Mouse (Mus musculus) forelimb bud, embryonic 11.5 days (tissue): Measurements from ENCODE around the gene Uck2.

ENCODE experiments used
- DNase-seq: peaks from one replicate; pipeline ENCODE4 v3.0.0-alpha.2; 2012; ENCODE audit warnings: low read depth, low spot score

Uck2 gene

DNA sequence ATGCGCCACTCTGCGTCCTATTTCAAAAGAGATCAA is at the start of gene Uck2:
TSS of gene Uck2 (minus strand) at position 1 of the 36 bp plus-strand sequence.
- no peak for DNase-seq

DNA sequence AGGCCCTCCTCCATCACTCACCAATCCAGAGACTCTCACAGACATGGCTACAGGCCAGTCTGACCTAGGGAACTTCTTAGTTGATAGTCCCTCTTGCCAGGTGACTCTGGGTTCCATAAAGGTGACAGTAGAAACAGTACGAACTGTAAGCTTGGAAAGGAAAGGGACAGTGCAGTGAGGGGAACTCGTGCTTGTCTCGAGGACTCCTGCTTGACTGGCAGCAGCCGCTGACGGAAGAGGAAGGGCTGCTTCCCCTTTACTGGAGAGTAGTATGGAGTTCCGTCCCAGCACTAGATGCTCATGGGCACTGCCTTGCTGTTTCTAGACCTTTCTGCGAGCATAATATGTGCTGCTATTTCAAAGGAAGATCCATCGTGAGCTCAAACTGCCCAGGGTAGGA is 46.0 kb upstream of the Uck2 start:
- no peak for DNase-seq

DNA sequence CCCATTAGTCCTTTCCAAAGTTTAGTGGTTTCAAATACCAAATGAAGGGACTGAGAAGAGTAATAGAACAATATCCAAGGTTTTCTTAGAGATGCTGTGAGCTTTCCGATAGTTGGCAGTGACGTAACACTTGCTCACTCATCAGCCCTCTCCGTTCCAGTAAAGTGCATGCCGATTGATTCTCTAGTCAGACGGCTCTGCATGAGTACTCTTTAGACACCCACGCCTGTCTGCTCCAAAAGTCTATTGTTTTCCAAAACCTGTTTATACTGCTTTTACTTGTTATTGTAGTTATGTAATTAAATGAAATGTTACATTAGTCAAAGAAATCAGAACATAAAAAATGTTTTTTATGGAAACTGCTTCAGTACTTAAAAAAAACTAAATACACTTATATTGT is 43.7 kb upstream of the Uck2 start:
- no peak for DNase-seq

DNA sequence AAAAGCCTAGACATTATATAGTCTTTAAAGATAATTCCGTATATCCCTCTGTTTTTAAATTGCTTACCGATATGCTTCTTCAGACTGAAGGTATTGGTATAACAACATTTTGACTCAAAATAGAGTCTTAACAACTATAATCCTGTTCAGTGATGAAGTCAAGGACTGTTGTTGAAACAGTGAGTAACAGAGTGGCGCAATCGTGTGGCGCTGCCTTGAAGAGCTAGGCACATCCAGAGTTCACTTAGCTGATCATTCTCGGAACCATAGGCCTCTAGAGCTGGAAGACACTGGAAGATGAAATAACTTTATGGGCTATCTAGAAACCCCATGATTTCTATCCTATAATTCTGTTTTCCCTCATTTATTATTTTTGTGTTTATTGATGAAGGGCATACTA is 36.6 kb upstream of the Uck2 start:
- DNase-seq, result no peak

DNA sequence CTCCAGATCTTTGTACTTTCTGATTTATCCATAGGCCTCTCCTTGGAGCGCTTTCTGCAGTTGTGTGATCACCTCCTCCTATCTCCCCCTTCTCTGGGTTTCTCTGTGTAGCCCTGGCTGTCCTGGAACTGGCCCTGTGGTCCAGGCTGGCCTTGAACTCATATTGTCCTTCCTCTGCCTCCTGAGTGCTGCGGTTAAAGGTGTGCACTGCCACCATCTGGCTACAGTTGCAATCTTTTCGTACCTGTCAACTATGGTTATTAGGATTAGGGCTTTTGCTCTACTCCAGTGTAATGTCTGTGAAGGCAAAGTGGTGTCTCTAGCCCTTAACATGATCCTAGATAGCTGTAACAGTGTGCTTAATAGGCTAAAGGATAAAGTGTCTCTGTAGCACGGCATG is 28.1 kb upstream of the Uck2 start:
- DNase-seq, result no peak

DNA sequence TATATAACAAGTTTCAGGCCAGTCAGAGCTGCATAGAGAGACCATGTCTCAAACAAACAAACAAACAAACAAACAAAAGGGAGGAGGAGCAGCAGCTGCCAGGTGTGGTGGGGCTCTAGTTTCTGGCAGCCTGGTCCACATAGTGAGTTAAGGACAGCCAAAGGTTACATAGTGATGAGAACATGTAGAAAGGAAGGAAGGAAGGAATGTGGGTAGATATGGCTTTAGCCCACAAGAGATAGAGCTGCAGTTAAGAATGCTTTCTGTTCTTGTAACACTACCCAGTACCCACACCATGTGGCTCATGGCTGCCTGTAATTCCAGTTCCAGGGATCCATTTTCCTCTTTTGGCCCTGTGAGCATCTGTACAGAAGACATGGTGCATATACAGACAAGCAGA is 27.2 kb upstream of the Uck2 start:
- DNase-seq, result no peak

DNA sequence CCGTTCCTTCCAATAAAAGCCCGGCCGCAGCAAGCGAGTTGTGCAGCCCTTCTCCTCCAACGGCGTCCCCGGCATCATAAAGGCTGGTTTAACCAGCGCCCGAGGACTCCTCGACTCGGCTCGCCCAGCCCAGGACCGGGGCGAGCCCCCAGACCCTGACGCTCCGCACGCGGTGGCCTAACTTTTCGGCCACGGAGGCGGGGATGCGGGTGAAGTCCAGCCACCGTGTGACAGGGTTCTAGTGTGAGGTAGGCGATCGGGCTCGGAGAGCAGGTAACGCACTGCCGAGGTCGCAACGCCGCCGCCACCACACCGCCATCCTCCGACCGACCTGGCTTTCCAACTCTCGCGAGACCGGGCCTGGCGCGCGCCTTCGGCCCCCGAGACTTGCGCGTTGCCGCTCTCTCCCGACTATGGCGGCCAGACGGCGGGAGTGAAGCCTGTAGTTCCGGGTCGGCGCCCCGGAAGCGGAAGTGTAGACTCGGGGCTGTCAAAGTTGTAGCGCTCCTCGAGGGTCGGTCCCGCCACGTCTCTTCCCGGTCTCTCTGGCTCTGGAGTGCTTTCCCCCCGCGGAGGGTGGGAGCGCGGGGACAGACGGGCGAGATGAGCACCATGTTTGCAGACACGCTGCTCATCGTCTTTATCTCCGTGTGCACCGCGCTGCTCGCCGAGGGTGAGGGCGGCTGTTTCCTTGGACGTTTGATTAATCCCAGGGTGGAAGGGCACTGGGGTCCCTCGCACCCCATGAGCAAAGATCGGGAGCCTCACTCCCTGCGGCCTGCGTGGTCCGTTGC is 23.3 kb upstream of the Uck2 start, which contains the start of gene Tmco1:
TSS of gene Tmco1 (plus strand) at position 118 of the 794 bp plus-strand sequence.
- peak; percentile 94 for DNase-seq

DNA sequence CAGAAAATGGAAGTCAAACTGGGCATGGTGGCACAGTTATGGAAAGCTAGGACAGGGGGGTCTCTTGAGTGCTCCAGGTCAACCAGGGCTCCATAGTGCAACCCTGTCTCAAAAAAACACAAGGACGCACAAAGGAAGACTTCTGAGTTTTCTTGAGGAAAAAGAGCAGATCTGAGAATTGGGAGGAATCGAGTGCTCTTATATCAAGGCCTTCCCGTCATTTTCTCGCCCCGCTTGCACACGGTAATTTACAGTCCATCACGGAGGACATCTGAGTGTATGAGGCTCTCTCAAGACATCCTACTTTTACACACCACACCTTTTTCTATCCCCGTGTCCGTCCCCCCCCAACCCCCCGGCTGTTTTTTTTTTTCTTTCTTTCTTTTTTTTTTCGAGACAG is 22.6 kb upstream of the Uck2 start:
- DNase-seq, result no peak

DNA sequence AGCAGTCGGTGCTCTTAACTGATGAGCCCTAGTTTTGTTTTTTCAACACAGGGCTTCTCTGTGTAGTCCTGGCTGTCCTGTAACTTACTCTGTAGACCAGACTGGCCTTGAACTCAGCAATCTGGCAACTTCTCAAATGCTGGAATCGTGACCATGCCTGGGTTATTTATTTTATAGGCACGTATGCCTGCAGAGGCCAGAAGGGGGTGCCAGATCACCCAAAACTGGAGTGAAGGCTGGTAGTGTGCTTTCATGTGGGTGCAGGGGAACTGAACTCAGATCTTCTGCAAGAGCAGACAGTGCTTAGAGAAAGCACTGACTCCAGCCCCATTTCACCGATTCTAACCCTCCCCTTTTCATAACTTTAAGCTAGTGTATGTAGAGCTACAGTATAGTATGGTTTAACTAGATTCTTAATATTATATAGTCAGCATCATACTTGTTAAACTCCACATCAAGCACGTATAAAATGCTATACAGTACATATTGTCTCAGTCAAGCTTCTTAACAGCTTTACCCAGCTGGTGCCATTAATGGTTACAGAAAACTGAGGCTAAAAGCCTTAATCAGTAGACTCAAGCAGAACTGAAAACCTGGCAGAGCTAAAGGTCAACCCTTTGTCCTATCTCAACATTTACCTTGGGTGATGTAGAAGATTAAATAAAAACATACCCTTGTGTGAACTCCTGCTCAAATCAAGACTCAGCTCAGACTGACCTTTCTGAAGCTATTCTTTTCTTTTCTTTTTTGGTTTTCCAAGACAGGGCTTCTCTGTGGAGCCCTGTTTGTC is 21.5 kb upstream of the Uck2 start:
- no peak for DNase-seq

DNA sequence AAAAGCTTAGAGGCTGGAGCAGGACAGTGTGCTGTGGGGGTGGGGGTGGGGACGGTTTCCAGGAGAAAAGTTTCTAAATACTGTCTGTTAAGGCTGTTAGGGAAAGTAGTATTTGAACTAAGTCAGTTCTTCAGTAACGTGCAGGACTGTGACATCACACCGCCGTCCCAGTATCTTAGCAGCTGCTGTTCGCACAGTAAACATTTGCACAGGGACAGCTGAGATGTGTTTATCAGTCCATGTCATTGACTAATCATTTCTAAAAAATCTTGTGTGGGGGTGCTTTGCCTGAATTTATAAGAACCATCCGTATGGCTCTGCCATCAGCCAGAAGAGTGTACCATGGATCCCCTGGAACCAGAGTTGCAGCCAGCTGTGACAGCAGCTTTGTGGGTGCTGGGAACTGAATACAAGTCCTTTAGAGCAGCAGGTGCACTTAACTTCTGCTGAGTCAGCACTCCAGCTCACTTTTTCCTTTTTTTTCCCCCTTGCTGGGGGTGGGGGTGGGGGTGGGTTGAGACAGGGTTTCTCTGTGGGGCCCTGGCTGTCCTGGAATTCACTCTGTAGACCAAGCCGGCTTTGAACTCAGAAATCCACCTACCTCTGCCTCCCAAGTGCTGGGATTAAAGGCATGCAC is 20.5 kb upstream of the Uck2 start:
- DNase-seq, result no peak

DNA sequence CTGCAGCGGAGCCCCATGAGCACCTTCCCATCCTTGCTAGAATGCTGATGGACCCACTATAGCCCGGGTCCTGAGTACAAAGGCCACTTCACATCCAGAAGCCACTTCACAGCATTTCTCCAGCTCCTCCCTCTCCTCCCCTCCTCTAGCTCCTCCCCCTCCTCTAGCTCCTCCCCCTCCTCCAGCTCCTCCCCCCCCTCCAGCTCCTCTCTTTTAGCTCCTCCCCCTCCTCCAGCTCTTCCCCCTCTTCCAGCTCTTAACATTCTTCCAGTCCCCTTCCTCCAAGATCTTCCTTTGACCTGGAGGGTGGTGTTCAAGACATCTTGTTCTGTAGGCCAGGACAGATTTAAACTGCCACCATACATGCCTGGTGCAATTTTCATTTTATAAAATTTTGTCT is 15.0 kb upstream of the Uck2 start:
- DNase-seq, result no peak

DNA sequence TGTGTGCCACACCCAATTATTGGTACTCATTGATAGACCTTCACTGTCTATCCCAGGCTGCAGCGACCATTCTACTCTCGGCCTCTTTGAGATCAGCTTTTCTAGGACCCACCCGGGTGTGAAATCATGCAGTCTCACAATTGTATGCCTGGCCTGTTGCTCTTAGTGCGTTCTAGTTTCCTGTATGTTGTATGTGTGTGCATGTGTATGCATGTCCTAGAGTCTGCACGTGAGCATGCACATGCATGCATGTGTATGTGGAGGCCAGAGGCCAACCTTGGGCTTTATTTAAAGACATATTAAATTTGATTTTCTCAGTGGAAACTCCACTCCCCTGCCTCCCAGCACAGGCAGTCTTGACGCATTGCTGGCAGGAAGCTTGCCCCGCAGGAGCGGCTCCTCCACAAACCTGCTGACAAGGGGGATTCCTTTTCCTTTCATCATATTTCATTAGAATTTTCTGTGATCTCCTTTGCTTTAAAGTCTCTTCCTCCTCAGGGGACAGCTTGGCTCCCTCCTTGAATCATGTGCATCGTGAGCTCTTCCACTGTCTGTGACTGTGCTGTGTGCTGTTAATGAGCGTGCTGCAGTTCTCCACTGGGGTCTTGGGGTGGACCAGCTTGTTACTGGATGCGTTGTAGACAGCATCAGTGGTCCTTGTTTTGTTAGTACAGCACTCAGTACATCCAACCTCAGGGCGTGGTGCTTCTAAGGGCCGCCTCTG is 10.7 kb upstream of the Uck2 start:
- no peak for DNase-seq

DNA sequence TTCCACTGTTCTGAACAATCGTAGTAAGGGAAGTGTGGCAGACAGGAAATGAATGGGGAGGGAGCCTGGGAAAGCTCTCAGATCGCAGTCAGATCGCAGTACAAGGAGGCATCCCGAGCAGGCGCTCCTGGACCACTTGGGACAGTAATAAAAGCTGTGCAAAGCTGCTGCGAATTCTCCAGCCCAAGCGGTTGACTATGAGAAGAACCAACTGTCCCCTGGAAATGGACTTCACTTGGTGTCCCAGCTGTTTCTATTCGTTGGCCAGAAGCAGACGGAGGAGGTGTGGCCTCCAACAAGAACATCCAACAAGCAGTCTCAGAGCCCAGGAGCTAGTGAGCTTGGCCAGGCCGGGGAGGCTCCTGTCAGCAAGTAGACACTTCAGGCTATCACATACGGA is 7.3 kb upstream of the Uck2 start:
- no peak for DNase-seq

DNA sequence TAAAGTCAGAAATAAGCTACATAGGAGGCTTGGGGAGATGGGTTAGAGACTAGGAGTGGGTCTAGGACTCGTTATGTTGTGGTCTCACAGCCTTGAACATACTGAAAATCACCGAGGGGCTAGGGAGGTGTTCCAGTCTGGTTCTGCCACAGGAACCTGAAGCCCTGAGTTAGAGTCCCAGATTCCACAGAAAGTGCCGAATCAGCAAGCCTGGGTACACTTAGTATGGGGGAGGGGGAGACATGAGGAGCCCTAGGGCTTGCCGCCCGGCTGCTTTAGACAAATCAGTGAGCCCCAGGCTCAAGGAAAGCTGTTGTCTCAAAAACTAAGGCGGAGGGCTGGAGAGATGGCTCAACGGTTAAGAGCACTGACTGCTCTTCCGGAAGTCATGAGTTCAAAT is 6.5 kb upstream of the Uck2 start:
- DNase-seq, result no peak

DNA sequence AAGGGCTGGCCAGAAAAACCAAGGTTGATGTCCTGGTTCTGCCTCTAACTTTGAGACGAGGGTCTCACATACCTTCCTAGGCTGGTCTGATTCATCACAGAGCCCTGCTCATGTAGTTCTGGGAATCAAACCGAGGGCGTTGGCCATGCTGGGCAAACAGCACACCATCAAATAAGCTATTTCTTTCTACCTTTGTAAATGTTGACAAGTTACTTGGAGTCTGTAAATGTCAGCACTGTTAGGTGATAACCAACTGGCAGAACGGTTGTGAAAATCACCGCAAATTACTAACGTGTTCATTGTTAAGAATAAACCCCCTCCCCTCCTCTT is 5.1 kb upstream of the Uck2 start:
- no peak for DNase-seq

DNA sequence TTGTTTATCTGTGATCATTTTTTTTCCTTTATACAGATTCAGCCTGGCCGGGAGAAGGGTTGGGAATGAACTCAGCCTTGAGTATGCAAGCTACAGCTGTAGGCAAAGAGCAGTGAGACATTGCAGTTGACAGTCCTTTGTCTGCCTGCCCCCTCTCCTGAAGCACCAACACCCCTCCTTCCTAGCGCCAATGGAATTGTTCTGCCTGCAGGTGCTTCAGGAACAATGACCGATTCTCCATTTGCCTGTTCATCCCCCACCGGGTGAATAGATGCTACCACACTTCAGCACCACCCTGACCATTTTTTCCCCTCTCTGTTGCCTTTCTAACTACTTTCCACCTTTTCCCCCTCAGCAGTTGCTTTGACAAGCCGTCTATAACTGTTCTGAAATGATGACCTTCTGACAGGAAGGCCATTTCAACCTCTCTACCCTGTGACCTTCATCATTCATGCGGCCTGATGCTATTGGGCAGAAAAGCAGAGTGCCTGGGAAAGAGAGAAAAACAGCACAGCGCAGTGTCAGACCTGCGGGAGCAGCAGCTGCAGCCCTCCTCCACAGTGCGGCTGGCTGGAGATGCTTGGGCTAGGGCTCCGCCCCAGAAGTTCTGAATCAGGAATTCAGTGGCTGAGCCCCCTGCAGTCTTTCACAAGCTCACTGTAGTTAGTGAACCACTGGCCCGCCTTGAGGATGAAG is 4.6 kb upstream of the Uck2 start:
- DNase-seq, result no peak

DNA sequence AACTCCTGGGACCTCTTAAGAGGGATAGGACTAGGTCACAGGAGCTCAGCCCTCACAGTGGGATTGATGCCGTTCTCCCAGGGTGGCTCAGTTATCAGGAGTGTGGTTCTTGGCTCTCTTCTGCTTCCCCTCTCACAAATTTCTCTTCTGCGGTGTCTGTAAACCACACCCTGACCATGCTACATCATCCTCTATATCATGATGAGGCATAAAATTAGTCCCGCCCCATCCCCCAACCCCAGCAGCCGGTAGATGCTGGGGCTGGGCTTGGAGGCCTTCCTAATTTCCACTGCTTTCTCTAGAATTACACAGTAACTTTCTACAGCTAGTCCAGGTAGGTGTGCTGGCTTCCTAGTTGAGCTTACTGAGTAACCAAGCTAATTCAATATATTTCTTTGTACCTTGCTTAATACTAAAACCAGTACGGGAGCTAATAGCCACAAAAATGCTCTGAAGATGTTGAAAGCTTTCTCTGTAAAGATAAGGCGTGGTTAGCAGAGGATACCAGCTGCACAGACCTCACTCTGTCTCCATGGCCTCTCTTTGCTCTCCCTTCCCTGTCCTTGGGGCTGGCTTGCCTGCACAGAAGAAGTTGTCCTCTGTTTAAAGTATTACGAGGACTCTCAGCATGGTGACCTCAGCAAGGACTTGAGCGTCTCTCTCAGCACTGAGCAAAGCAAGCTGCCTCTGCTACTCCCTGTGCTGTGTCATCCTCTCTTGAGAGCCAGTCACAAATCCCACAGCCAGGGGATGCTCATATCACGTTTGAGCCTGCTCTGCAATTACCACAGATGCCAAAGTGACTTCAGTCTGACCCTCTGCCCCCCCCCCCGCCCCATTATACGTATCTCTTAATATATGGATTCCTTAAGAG is 3.8 kb upstream of the Uck2 start:
- DNase-seq, result no peak

DNA sequence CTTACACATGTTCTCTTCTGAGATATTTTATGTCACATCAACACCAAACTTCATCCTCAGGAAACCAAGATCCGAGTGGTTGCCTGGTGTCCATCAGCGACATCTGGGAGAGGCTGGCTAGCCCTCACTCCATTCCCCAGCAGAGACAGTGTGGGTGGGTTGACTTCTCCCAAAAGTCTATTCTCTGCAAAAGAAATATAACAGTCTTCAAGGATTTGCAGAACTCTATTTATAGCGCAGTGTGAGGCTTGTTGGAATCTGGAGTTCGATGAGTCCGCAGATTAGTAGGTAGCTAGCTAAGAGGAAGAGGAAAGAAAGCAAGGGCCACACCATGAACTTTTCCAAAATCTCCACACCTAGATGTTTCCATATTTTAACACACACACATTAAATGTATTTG is 2.0 kb upstream of the Uck2 start:
- no peak for DNase-seq

DNA sequence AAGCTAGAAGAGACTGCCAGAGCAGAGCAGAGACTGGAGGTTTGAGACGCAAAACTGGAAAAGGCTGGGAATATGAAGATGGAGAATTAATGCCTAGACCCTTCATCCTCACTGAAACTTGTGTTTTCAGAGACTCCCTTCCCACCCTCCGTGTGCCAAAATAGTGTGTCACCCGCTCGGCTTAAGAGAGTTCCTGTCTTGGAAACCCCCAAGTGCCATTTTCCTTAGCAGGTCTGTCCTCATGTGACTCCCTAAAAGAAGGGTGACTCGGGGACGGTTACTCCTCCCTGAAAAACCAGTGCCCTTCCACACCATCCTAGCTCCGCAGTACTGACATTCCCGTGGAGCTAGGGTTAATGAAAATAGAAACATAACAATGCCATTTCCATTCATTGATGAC is 236 bp upstream of the Uck2 start:
- DNase-seq, result no peak

DNA sequence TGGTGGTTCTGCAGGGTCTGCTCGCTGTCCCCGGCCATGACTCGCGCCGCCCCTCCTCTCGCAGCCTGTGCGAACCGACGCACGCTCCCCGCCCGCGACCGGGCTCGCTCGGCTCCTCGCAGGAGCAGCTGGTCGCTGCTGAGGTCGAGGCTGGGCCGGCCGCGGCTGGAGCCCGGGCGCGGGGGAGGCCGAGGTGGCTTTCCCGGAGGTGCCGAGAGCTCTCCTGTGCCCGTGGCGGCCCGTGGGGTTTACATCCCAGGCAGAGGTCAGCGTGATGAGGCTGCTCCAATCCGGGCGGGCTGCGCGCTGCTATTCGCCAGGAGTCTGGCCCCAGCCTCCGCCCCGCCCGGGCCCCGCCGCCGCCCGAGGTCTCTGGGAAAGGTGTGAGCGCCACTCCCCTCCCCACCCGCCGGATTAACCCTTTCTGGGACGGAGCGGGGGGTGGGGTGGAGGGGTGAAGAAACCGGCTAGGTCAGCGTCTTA is 242 bp downstream of the Uck2 start:
- peak; percentile 87 for DNase-seq

DNA sequence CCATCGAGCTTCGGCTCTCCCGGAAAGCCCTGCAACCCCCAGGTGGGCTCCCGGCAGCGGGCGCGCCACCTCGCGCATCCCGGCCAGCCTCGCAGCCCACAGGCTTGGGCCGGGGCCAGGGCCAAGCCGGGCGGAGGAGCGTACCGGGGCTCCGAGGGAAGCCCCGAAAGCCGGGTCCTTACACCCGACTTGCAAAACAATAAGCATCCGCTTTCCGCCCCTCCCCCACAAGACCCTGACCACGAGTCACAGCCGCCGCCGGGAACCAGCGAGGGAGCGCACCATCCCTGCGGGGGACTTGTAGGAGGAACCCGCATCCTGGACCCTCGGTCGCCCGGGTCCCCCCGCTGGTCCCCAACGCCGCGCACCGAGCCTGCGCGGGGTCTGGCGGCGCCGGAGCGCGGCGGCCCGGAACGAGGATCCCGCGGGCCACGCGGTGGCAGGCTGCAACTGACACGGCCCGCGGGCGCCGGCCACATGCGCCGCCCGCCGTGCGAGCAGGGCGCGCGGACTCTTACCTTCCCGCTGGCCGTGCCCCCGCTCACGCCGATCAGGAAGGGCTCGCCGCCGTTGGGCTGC is 773 bp downstream of the Uck2 start:
- DNase-seq, result peak; percentile 83
